7 mouse cellular contexts compared by ENCODE assay signal in genomic region chrX:42151024-42151754, GRCm38 (mm10). TPM values are rescaled to one million over a fixed set of nuclear protein-coding genes. Genes with fewer than 3 reads are reported as not detected.
DNase-seq lines count a peak whose midpoint lies in the region; ATAC-seq and TF ChIP-seq lines count a peak whose summit lies in the region.

No protein-coding gene starts in this region.

- H3K27ac ChIP-seq in lung, embryonic 14.5 days (ENCODE audit: low read depth) = peak overlapping the region; percentile 100
- peak overlapping the region; percentile 98 for H3K27ac ChIP-seq in heart, embryonic 10.5 days
- H3K27ac ChIP-seq in limb, embryonic 14.5 days (replicated peaks; ENCODE audit: low read depth, low read length) = peak overlapping the region; percentile 93
- H3K27ac ChIP-seq in stomach, embryonic 16.5 days (ENCODE audit: low read length) = peak overlapping the region; percentile 99

- peak overlapping the region; percentile 62 for H3K4me2 ChIP-seq in lung, embryonic 14.5 days
- peak overlapping the region; percentile 44 for H3K4me2 ChIP-seq in limb, embryonic 14.5 days (replicated peaks; ENCODE audit: low read depth, low read length, severe bottlenecking)
- peak overlapping the region; percentile 65 for H3K4me2 ChIP-seq in stomach, embryonic 16.5 days (ENCODE audit: low read depth, low read length)

- peak overlapping the region; percentile 75 for H3K9ac ChIP-seq in lung, embryonic 14.5 days
- peak overlapping the region; percentile 68 for H3K9ac ChIP-seq in limb, embryonic 14.5 days (ENCODE audit: low read depth, low read length, severe bottlenecking)
- H3K9ac ChIP-seq in stomach, embryonic 16.5 days (ENCODE audit: low read length) = peak overlapping the region; percentile 77

- no peaks in the 10 kb centered on the region for H3K9me3 ChIP-seq in lung, embryonic 14.5 days (ENCODE audit: low read depth, low read length)
- H3K9me3 ChIP-seq in heart, embryonic 10.5 days = no peaks in the 10 kb centered on the region
- H3K9me3 ChIP-seq in limb, embryonic 14.5 days (ENCODE audit: control insufficient read depth, low read length) = no peaks in the 10 kb centered on the region
- no peaks in the 10 kb centered on the region for H3K9me3 ChIP-seq in stomach, embryonic 16.5 days (replicated peaks; ENCODE audit: control insufficient read depth, low read length)

- H3K4me3 ChIP-seq in lung, embryonic 14.5 days (ENCODE audit: low read depth, low read length) = peak overlapping the region; percentile 51
- H3K4me3 ChIP-seq in heart, embryonic 10.5 days = peak overlapping the region; percentile 72
- H3K4me3 ChIP-seq in limb, embryonic 14.5 days (replicated peaks; ENCODE audit: low read length) = peak overlapping the region; percentile 61
- peak overlapping the region; percentile 62 for H3K4me3 ChIP-seq in stomach, embryonic 16.5 days (replicated peaks; ENCODE audit: low read length)

- WGBS in lung, embryonic 14.5 days = 9% methylated on average over 25 of the region's 25 CpGs
- WGBS in heart, embryonic 10.5 days = 13% methylated on average over 25 of the region's 25 CpGs
- WGBS in limb, embryonic 14.5 days = 21% methylated on average over 25 of the region's 25 CpGs
- WGBS in stomach, embryonic 16.5 days = 12% methylated on average over 25 of the region's 25 CpGs

- no peak for ATAC-seq in lung, embryonic 14.5 days (ENCODE audit: insufficient read depth)
- ATAC-seq in limb, embryonic 14.5 days (ENCODE audit: low FRiP score, low read depth) = no peak
- ATAC-seq in stomach, embryonic 16.5 days (ENCODE audit: insufficient read depth, low FRiP score) = no peak

- H3K27me3 ChIP-seq in lung, embryonic 14.5 days (ENCODE audit: insufficient read depth, low read length) = no peaks in the 10 kb centered on the region
- H3K27me3 ChIP-seq in heart, embryonic 10.5 days (ENCODE audit: insufficient read depth, poor library complexity, severe bottlenecking) = no peaks in the 10 kb centered on the region
- H3K27me3 ChIP-seq in limb, embryonic 14.5 days (ENCODE audit: control insufficient read depth, insufficient read depth, low read length) = no peaks in the 10 kb centered on the region
- H3K27me3 ChIP-seq in stomach, embryonic 16.5 days (ENCODE audit: control insufficient read depth, insufficient read depth, low read length) = no peaks in the 10 kb centered on the region

- no peaks in the 10 kb centered on the region for H3K4me1 ChIP-seq in lung, embryonic 14.5 days (ENCODE audit: insufficient read depth)
- peaks cover 6% of the 10 kb centered on the region; the same call in 1 of the 2 replicates for H3K4me1 ChIP-seq in heart, embryonic 10.5 days
- no peaks in the 10 kb centered on the region; the same call in 1 of the 2 replicates for H3K4me1 ChIP-seq in limb, embryonic 14.5 days (ENCODE audit: control insufficient read depth, insufficient read depth, low read length)
- H3K4me1 ChIP-seq in stomach, embryonic 16.5 days (ENCODE audit: control insufficient read depth, insufficient read depth, low read length) = no peaks in the 10 kb centered on the region

- H3K36me3 ChIP-seq in lung, embryonic 14.5 days (ENCODE audit: insufficient read depth) = no peaks in the 10 kb centered on the region
- no peaks in the 10 kb centered on the region for H3K36me3 ChIP-seq in heart, embryonic 10.5 days
- H3K36me3 ChIP-seq in limb, embryonic 14.5 days (ENCODE audit: control insufficient read depth, insufficient read depth, low read length) = no peaks in the 10 kb centered on the region
- no peaks in the 10 kb centered on the region for H3K36me3 ChIP-seq in stomach, embryonic 16.5 days (ENCODE audit: control insufficient read depth, insufficient read depth, low read length)

- DNase-seq in lung, embryonic 14.5 days = peak; percentile 6
- DNase-seq in lung, adult 18-20 months = no peak
- peak; percentile 41 for DNase-seq in cerebellum, adult 9-10 months
- no peak for DNase-seq in heart, embryonic 10.5 days (ENCODE audit: low spot score)
- no peak for DNase-seq in limb, embryonic 14.5 days (ENCODE audit: low spot score)
- no peak for DNase-seq in ovary, postnatal 14 days (ENCODE audit: low spot score)

- TF ChIP-seq CTCF in lung, embryonic 14.5 days (IDR thresholded peaks at IDR 0.05; ENCODE audit: low read depth) = no peak

- no peak for TF ChIP-seq POLR2A in limb, embryonic 14.5 days (IDR thresholded peaks at IDR 0.05; ENCODE audit: borderline replicate concordance, extremely low read depth, insufficient read depth, insufficient read length)

RNA-seq across cellular contexts. Expression of gene Stag2, which starts 2.1 kb away (rescaled TPM):
- 64.3 and 69.7 TPM in 2 replicates for polyA plus RNA-seq in lung, embryonic 14.5 days (2014; fragmentation: Nextera tagmentation; extraction: Ambion mirVana)
- polyA plus RNA-seq in heart, embryonic 10.5 days (2016; fragmentation: Nextera tagmentation; extraction: Ambion mirVana) = 35.0 and 39.6 TPM in 2 replicates
- 32.3 and 39.8 TPM in 2 replicates for polyA plus RNA-seq in limb, embryonic 14.5 days (2012; rRNA removed)
- 51.7 and 56.1 TPM in 2 replicates for polyA plus RNA-seq in limb, embryonic 14.5 days (2014; fragmentation: Nextera tagmentation; extraction: Ambion mirVana)
- polyA plus RNA-seq in stomach, embryonic 16.5 days (2015; fragmentation: Nextera tagmentation; extraction: Ambion mirVana) = 36.3 and 41.1 TPM in 2 replicates

Comparison
In these comparisons a context has a peak if more than half of its experiments do, and no peak if none do; other contexts are left out.
1. DNase-seq: peak in lung, embryonic 14.5 days (single experiment) and cerebellum, adult 9-10 months (single experiment); none in lung, adult 18-20 months (0 of 2), heart, embryonic 10.5 days (single experiment), limb, embryonic 14.5 days (single experiment) and ovary, postnatal 14 days (single experiment).
2. Peak in every context shown above with its lines, with median percentiles within 50 percentile points of each other: H3K27ac ChIP-seq, H3K4me2 ChIP-seq, H3K4me3 ChIP-seq and H3K9ac ChIP-seq.